Mouse (Mus musculus) C2C12 (cell line): ENCODE data around the gene Rarg.

Experiments
- CEBPB ChIP-seq: IDR thresholded peaks from one replicate; pipeline ENCODE4 v1.6.1; 2011; ENCODE audit warnings: low read depth, mild to moderate bottlenecking, control low read depth, moderate library complexity
- CTCF ChIP-seq: IDR thresholded peaks from one replicate; pipeline ENCODE4 v1.5.1; 2011; ENCODE audit not compliant: control insufficient read depth, insufficient read depth, insufficient read length
- MAX ChIP-seq: IDR thresholded peaks from one replicate; pipeline ENCODE4 v1.6.1; 2011; ENCODE audit warnings: mild to moderate bottlenecking, control low read depth
- MYOD1 ChIP-seq: IDR thresholded peaks from one replicate; pipeline ENCODE4 v1.6.1; 2011; ENCODE audit warnings: low read depth; ENCODE audit not compliant: control insufficient read depth, insufficient read length
- MYOG ChIP-seq: IDR thresholded peaks from one replicate; pipeline ENCODE4 v1.6.1; 2011; ENCODE audit not compliant: control insufficient read depth, insufficient read length; ENCODE audit errors: extremely low read depth
- USF1 ChIP-seq: IDR thresholded peaks from one replicate; pipeline ENCODE4 v1.6.1; 2011; ENCODE audit warnings: low read depth, mild to moderate bottlenecking, control low read depth, moderate library complexity

DNA sequence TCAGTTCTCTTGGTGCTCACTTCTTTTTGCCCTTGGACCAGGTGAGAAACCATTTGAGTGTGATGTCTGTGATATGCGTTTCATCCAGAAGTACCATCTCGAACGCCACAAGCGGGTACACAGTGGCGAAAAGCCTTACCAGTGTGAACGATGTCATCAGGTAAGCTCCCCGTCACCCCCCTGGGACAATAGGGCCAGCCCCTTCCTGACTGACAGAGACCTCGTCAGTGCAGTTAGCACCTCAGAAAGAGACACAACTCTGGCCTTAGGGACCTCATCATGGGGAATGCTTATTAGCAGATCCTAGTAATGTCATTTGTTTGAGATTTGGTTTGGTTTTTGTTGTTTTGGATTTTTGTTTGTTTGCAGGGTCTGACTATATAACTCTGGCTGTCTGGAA lies 48.2 kb downstream of the Rarg start:
- no peak for TF ChIP-seq CTCF
- no peak for TF ChIP-seq MAX
- no peak for TF ChIP-seq MYOD1
- no peak for TF ChIP-seq CEBPB
- TF ChIP-seq MYOG, result no peak
- TF ChIP-seq USF1, result no peak
